Mouse (Mus musculus): ENCODE data around the gene Srebf1.

DNA sequence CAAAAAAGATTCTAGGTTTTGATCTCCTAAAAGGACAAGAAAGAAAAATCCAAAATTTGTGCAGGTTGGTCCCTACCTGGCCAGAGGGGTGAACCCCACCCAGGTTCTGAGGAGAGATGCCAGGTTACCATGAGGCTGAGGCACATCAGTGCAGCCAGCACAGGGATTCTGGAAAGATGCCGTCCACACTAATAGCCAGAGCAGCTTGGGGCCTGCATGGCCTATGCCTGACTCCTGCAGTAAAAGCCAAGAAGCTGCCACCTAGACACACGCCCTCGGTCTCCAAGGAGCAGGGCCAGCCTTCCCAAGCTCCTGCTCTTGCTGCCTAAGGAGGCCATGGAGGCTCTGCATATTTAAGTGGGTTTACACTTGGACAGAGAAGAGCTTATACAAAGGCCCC lies 8.9 kb upstream of the Srebf1 start:
- TF ChIP-seq CTCF (IDR thresholded peaks at IDR 0.05; ENCODE audit: low read depth) (no peak), EP300 (IDR thresholded peaks at IDR 0.05; ENCODE audit: low read depth) (no peak)

Measured in liver, embryonic 14.5 days (tissue).